Mouse (Mus musculus) MEL (cell line): ENCODE results near the gene Hibch. TPM values are rescaled to one million over a fixed set of nuclear protein-coding genes. Genes with fewer than 3 reads are reported as not detected.

Experiments used
- DNase-seq: peaks from one replicate; pipeline ENCODE4 v3.0.0; 2011; ENCODE audit warnings: low read depth, low spot score
- H3K27ac ChIP-seq: 2 replicates; pipeline ENCODE4 v1.5.1; 2012; ENCODE audit warnings: low read depth, mild to moderate bottlenecking, control low read depth, low read length, moderate library complexity; ENCODE audit not compliant: control insufficient read depth
- H3K27me3 ChIP-seq, 2 experiments: fragments of 150-350 bp in 1 of 2; sonication (generic) in 1 of 2; 2 replicates each; pipeline ENCODE4 v1.6.1; 2012; ENCODE audit warnings: low read length in 2 of 2, mild to moderate bottlenecking in 2 of 2, improper control_type of control experiment in 1 of 2, moderate library complexity in 1 of 2; ENCODE audit not compliant: insufficient read depth in 2 of 2, control insufficient read depth in 1 of 2
- H3K36me3 ChIP-seq, 2 experiments: 2 replicates each; pipeline ENCODE4 v1.6.1; 2012 to 2014; ENCODE audit warnings: low read length in 2 of 2, improper control_type of control experiment in 1 of 2, inconsistent platforms in 1 of 2, mild to moderate bottlenecking in 1 of 2; ENCODE audit not compliant: insufficient read depth in 2 of 2, control insufficient read depth in 1 of 2
- H3K4me1 ChIP-seq, 2 experiments: fragments of 150-350 bp in 1 of 2; sonication (generic) in 1 of 2; 2 replicates each; pipeline ENCODE4 v1.6.1; 2012; ENCODE audit warnings: low read length in 2 of 2, improper control_type of control experiment in 1 of 2, mild to moderate bottlenecking in 1 of 2; ENCODE audit not compliant: insufficient read depth in 2 of 2, control insufficient read depth in 1 of 2
- H3K4me3 ChIP-seq, 2 experiments: fragments of 150-350 bp in 1 of 2; sonication (generic) in 1 of 2; 2 replicates each; pipeline ENCODE4 v1.5.1; 2012; ENCODE audit warnings: low read depth in 2 of 2, low read length in 2 of 2, mild to moderate bottlenecking in 2 of 2, moderate library complexity in 2 of 2, control low read depth in 1 of 2, improper control_type of control experiment in 1 of 2; ENCODE audit not compliant: control insufficient read depth in 1 of 2, insufficient read depth in 1 of 2
- H3K79me2 ChIP-seq: 2 replicates; pipeline ENCODE4 v1.6.1; 2012; ENCODE audit warnings: mild to moderate bottlenecking, low read length, moderate library complexity; ENCODE audit not compliant: control insufficient read depth, poor library complexity, insufficient read depth
- H3K9ac ChIP-seq: 2 replicates; pipeline ENCODE4 v1.6.1; 2012; ENCODE audit warnings: low read depth, mild to moderate bottlenecking, control low read depth, low read length, moderate library complexity; ENCODE audit not compliant: control insufficient read depth, poor library complexity, severe bottlenecking
- H3K9me3 ChIP-seq: fragments of 150-350 bp; sonication (generic); replicated peaks from 2 replicates; pipeline ENCODE4 v1.6.1; 2012; ENCODE audit warnings: mild to moderate bottlenecking, low read length, improper control_type of control experiment, moderate library complexity; ENCODE audit not compliant: insufficient read depth
- CHD1 ChIP-seq: IDR thresholded peaks from 2 replicates; pipeline ENCODE4 v1.6.1; 2012; ENCODE audit warnings: low read depth, mild to moderate bottlenecking, inconsistent platforms, low read length, improper control_type of control experiment
- CHD2 ChIP-seq: IDR thresholded peaks from 2 replicates; pipeline ENCODE4 v1.6.1; 2011; ENCODE audit warnings: low read length, improper control_type of control experiment
- E2F4 ChIP-seq: IDR thresholded peaks from 2 replicates; pipeline ENCODE4 v1.6.1; 2011; ENCODE audit warnings: low read depth, low read length, improper control_type of control experiment, borderline replicate concordance
- ELF1 ChIP-seq: IDR thresholded peaks from 2 replicates; pipeline ENCODE4 v1.6.1; 2014; ENCODE audit warnings: low read depth, mild to moderate bottlenecking, inconsistent platforms, low read length, improper control_type of control experiment, moderate library complexity
- EP300 ChIP-seq, 2 experiments: IDR thresholded peaks; 2 replicates each; pipeline ENCODE4 v1.6.1; 2011; ENCODE audit warnings: improper control_type of control experiment in 2 of 2, low read length in 2 of 2, low read depth in 1 of 2, mild to moderate bottlenecking in 1 of 2
- ETS1 ChIP-seq: IDR thresholded peaks from 2 replicates; pipeline ENCODE4 v1.6.1; 2012; ENCODE audit warnings: low read depth, mild to moderate bottlenecking, inconsistent platforms, low read length, improper control_type of control experiment, moderate library complexity
- GABPA ChIP-seq: IDR thresholded peaks from 2 replicates; pipeline ENCODE4 v1.6.1; 2012; ENCODE audit warnings: low read depth, mild to moderate bottlenecking, inconsistent platforms, low read length, improper control_type of control experiment, moderate library complexity
- GATA1 ChIP-seq: IDR thresholded peaks from 2 replicates; pipeline ENCODE4 v1.6.1; 2011; ENCODE audit warnings: low read depth, low read length, improper control_type of control experiment
- HCFC1 ChIP-seq: IDR thresholded peaks from 2 replicates; pipeline ENCODE4 v1.6.1; 2012; ENCODE audit warnings: low read depth, mild to moderate bottlenecking, inconsistent platforms, low read length, improper control_type of control experiment, moderate library complexity
- KAT2A ChIP-seq: conservative IDR thresholded peaks from 2 replicates; pipeline ENCODE4 v1.6.1; 2012; ENCODE audit warnings: low read depth, low read length, improper control_type of control experiment, inconsistent platforms
- MAFK ChIP-seq: IDR thresholded peaks from 2 replicates; pipeline ENCODE4 v1.6.1; 2011; ENCODE audit warnings: low read depth, mild to moderate bottlenecking, low read length, improper control_type of control experiment, borderline replicate concordance
- MAZ ChIP-seq: IDR thresholded peaks from 2 replicates; pipeline ENCODE4 v1.6.1; 2012; ENCODE audit warnings: low read depth, mild to moderate bottlenecking, inconsistent platforms, low read length, improper control_type of control experiment
- MEF2A ChIP-seq: IDR thresholded peaks from 2 replicates; pipeline ENCODE4 v1.6.1; 2014; ENCODE audit warnings: low read depth, mild to moderate bottlenecking, inconsistent platforms, low read length, improper control_type of control experiment; ENCODE audit not compliant: poor library complexity, insufficient replicate concordance, severe bottlenecking; ENCODE audit errors: extremely low read depth
- MYC ChIP-seq: IDR thresholded peaks from 2 replicates; pipeline ENCODE4 v1.6.1; 2011; ENCODE audit warnings: low read depth, mild to moderate bottlenecking, low read length, improper control_type of control experiment, moderate library complexity
- NELFE ChIP-seq: IDR thresholded peaks from 2 replicates; pipeline ENCODE4 v1.6.1; 2011; ENCODE audit warnings: low read depth, low read length, improper control_type of control experiment
- POLR2AphosphoS5 ChIP-seq: IDR thresholded peaks from 2 replicates; pipeline ENCODE4 v1.6.1; 2012; ENCODE audit warnings: low read depth, borderline replicate concordance, mild to moderate bottlenecking, inconsistent platforms, low read length, moderate library complexity, mixed read lengths
- RAD21 ChIP-seq: IDR thresholded peaks from 2 replicates; pipeline ENCODE4 v1.6.1; 2011; ENCODE audit warnings: mild to moderate bottlenecking, low read depth, low read length, improper control_type of control experiment
- RCOR1 ChIP-seq: IDR thresholded peaks from 2 replicates; pipeline ENCODE4 v1.6.1; 2012; ENCODE audit warnings: low read depth, mild to moderate bottlenecking, inconsistent platforms, low read length, improper control_type of control experiment
- SIN3A ChIP-seq: IDR thresholded peaks from 2 replicates; pipeline ENCODE4 v1.6.1; 2012; ENCODE audit warnings: low read length, improper control_type of control experiment, inconsistent platforms
- SMC3 ChIP-seq: IDR thresholded peaks from 2 replicates; pipeline ENCODE4 v1.6.1; 2011; ENCODE audit warnings: low read depth, low read length, improper control_type of control experiment
- TAL1 ChIP-seq: IDR thresholded peaks from 2 replicates; pipeline ENCODE4 v1.6.1; 2012; ENCODE audit warnings: mild to moderate bottlenecking, inconsistent platforms, low read length, moderate library complexity, mixed read lengths
- TBP ChIP-seq: IDR thresholded peaks from 2 replicates; pipeline ENCODE4 v1.8.0; 2011; ENCODE audit warnings: low read depth, low read length, improper control_type of control experiment
- TCF12 ChIP-seq: IDR thresholded peaks from 2 replicates; pipeline ENCODE4 v1.6.1; 2014; ENCODE audit warnings: low read depth, mild to moderate bottlenecking, inconsistent platforms, low read length, improper control_type of control experiment, moderate library complexity
- USF1 ChIP-seq: IDR thresholded peaks from 2 replicates; pipeline ENCODE4 v1.6.1; 2014; ENCODE audit warnings: low read depth, mild to moderate bottlenecking, inconsistent platforms, low read length, improper control_type of control experiment, moderate library complexity
- ZMIZ1 ChIP-seq: IDR thresholded peaks from 2 replicates; pipeline ENCODE4 v1.6.1; 2012; ENCODE audit warnings: low read depth, mild to moderate bottlenecking, inconsistent platforms, low read length, improper control_type of control experiment, moderate library complexity
- ZNF384 ChIP-seq: IDR thresholded peaks from 2 replicates; pipeline ENCODE4 v1.6.1; 2012; ENCODE audit warnings: low read depth, mild to moderate bottlenecking, inconsistent platforms, low read length, improper control_type of control experiment
- polyA plus RNA-seq, 2 experiments: library from polyadenylated mRNA; stranded (reverse) in 1 of 2; unstranded in 1 of 2; fragments of >175 nt in 1 of 2; fragments of >200 nt in 1 of 2; gene quantifications; 2 replicates each; pipeline versions ENCODE4 v1.2.1 to v1.2.4; 2012; ENCODE audit warnings: low replicate concordance in 2 of 2, low read depth in 1 of 2; ENCODE audit not compliant: insufficient read length in 2 of 2, insufficient read depth in 1 of 2, missing spikeins in 1 of 2
- total RNA-seq: library from RNA; depleted of rRNA; stranded (reverse); fragments of 300-350 nt; gene quantifications from 2 replicates; pipeline ENCODE4 v1.2.3, GENCODE M21; 2012

Gene Hibch
- total and polyA plus RNA-seq, 3 experiments: 28.5 to 35.2 TPM; not detected in 1

DNA sequence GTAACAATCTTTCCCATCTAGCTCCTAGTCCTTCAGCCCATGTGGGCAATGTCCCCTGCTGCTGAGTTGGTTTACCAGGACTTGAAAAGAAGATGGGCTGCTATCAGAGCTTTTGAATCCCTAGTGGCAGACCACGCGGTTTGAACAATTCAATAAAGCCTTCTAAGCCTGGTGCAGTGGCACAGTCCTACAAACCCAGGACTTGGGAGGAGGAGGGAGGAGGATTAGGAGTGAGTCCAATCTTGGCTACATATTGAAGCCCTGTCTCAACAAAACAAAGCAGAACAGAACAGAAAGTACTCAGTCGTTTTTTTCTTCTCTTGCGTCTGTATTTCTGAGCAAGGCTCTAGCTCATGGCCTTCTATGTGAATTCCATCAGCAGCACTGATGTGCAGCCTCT is 112.0 kb downstream of the Hibch start:
- Histone ChIP-seq H3K9me3 (no peaks in the 10 kb centered on the region), H3K4me1 (no peaks in the 10 kb centered on the region), H3K36me3 (no peaks in the 10 kb centered on the region), H3K4me3 (no peak overlapping the region), H3K9ac (no peak overlapping the region), H3K27me3 (peaks cover 0 to 2% of the 10 kb centered on the region in 2 experiments; a peak in 1 of 4 replicates), H3K79me2 (no peaks in the 10 kb centered on the region), H3K27ac (no peak overlapping the region)
- DNase-seq: no peak
- TF ChIP-seq MEF2A: no peak
- TF ChIP-seq USF1: no peak
- no peak for TF ChIP-seq TCF12
- TF ChIP-seq GATA1: no peak
- no peak for TF ChIP-seq SMC3
- no peak for TF ChIP-seq NELFE
- no peak for TF ChIP-seq ELF1
- no peak for TF ChIP-seq TAL1
- TF ChIP-seq MAFK: no peak
- no peak for TF ChIP-seq EP300 (IDR thresholded peaks at IDR 0.05; ENCODE audit: low read depth in 1 of 2, low read length in 2 of 2)
- TF ChIP-seq CHD1: no peak
- TF ChIP-seq MAZ: no peak
- TF ChIP-seq RAD21: no peak
- no peak for TF ChIP-seq CHD2
- TF ChIP-seq SIN3A: no peak
- TF ChIP-seq MYC: no peak
- no peak for TF ChIP-seq ZNF384
- no peak for TF ChIP-seq ZMIZ1
- no peak for TF ChIP-seq KAT2A
- no peak for TF ChIP-seq POLR2AphosphoS5

DNA sequence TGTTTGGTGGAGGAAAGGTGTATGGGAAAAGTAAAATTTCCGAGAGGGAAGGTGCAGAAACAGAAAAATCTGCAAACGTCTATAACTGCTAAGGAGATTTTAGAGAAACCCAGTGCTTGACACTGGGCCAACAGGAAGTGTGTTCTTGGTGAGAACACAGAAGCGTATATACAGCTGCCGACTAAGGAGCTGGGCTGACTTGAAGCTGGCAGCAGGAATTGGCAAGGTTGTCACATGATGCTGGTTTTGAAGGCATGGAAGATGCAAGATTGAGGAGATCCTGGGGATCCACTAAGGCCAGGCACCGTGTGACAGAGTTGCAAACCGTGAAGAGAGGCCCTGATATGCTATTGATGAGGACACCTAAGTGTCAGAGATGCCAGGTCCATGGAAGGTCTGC is 115.5 kb downstream of the Hibch start:
- Histone ChIP-seq H3K9me3 (no peaks in the 10 kb centered on the region), H3K79me2 (no peaks in the 10 kb centered on the region), H3K4me1 (no peaks in the 10 kb centered on the region), H3K36me3 (no peaks in the 10 kb centered on the region), H3K27me3 (peaks cover 0 to 2% of the 10 kb centered on the region in 2 experiments; a peak in 1 of 4 replicates), H3K9ac (no peak overlapping the region), H3K27ac (no peak overlapping the region), H3K4me3 (no peak overlapping the region)
- TF ChIP-seq E2F4 (no peak), ZNF384 (no peak), GABPA (no peak), TBP (no peak), ETS1 (no peak), USF1 (no peak), NELFE (no peak), HCFC1 (no peak), RCOR1 (no peak), SMC3 (no peak)
- DNase-seq: peak; percentile 44
